Mouse (Mus musculus) small intestine, adult 2 months (tissue): Measurements from ENCODE around the gene Sarnp. TPM values are rescaled to one million over a fixed set of nuclear protein-coding genes. Genes with fewer than 3 reads are reported as not detected.

ENCODE experiments used
- H3K27ac ChIP-seq: fragments of 200-500 bp; 2 replicates; pipeline ENCODE4 v1.5.1; 2012; ENCODE audit warnings: low read depth, low read length, control low read depth, inconsistent platforms; ENCODE audit not compliant: insufficient read depth
- H3K27me3 ChIP-seq: fragments of 200-500 bp; 2 replicates; pipeline ENCODE4 v1.6.1; 2012; ENCODE audit warnings: mild to moderate bottlenecking, moderate library complexity, low read length, inconsistent platforms; ENCODE audit not compliant: control insufficient read depth, insufficient read depth
- H3K36me3 ChIP-seq: fragments of 200-500 bp; 2 replicates; pipeline ENCODE4 v1.6.1; 2012; ENCODE audit warnings: mild to moderate bottlenecking, low read length, control low read depth, inconsistent platforms; ENCODE audit not compliant: control insufficient read depth, insufficient read depth
- H3K4me1 ChIP-seq: fragments of 200-500 bp; 2 replicates; pipeline ENCODE4 v1.6.1; 2012; ENCODE audit warnings: low read length, inconsistent platforms, mixed read lengths; ENCODE audit not compliant: control insufficient read depth, insufficient read depth, insufficient read length
- H3K4me3 ChIP-seq: fragments of 200-500 bp; 2 replicates; pipeline ENCODE4 v1.5.1; 2012; ENCODE audit warnings: low read depth, mild to moderate bottlenecking, control low read depth, inconsistent platforms, low read length, moderate library complexity
- CTCF ChIP-seq: fragments of 200-500 bp; IDR thresholded peaks from 2 replicates; pipeline ENCODE4 v1.5.1; 2012; ENCODE audit warnings: low read depth, mild to moderate bottlenecking, control low read depth, inconsistent platforms, low read length, moderate library complexity, mixed read lengths; ENCODE audit not compliant: insufficient replicate concordance, insufficient read length; ENCODE audit errors: extremely low read depth
- POLR2A ChIP-seq: fragments of 200-500 bp; IDR thresholded peaks from 2 replicates; pipeline ENCODE4 v1.6.1; 2012; ENCODE audit warnings: low read depth, mild to moderate bottlenecking, control low read depth, inconsistent platforms, low read length, moderate library complexity
- WGBS: fragments of 180-500 bp; shearing (Covaris S2); methylation state at CpG from one replicate; pipeline ENCODE4 v1.1.7; 2018; 5-methylcytosine and 5-hydroxymethylcytosine counted together
- polyA plus RNA-seq: library from polyadenylated mRNA; depleted of rRNA; stranded (reverse); fragments of >200 nt; gene quantifications from 2 replicates; pipeline ENCODE4 v1.2.3, GENCODE M21; 2012

The Sarnp gene
- polyA plus RNA-seq, 1 experiment, result 0.89 TPM

DNA sequence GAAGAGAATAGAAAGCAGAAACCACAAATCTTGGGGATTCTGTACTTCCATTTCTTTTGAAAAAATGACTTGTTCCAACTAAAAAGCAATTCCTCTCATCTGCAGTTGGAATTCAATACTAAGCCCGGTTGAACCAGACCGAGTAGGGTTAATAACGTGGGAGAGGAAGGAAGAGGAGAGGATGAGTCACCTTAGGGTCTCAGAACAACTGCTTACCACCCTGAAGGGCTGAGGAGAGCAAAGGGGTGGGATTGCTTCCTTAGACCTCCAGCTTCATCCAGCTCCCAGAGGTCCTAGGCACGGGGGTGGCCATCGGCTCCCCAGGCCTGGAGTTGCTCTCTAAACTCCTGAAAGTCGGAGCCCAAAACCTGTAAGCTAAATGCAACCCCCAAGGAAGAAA is 13.8 kb upstream of the Sarnp start:
- no peak for TF ChIP-seq POLR2A
- TF ChIP-seq CTCF, result no peak
- no peaks in the 10 kb centered on the region for H3K27me3 ChIP-seq
- no peaks in the 10 kb centered on the region for H3K36me3 ChIP-seq
- 44% methylated on average over 6 of the region's 6 CpGs for WGBS
- H3K4me1 ChIP-seq, result peaks cover 18% of the 10 kb centered on the region
- H3K27ac ChIP-seq, result peak overlapping the region; percentile 50
- peak overlapping the region; percentile 91 for H3K4me3 ChIP-seq

DNA sequence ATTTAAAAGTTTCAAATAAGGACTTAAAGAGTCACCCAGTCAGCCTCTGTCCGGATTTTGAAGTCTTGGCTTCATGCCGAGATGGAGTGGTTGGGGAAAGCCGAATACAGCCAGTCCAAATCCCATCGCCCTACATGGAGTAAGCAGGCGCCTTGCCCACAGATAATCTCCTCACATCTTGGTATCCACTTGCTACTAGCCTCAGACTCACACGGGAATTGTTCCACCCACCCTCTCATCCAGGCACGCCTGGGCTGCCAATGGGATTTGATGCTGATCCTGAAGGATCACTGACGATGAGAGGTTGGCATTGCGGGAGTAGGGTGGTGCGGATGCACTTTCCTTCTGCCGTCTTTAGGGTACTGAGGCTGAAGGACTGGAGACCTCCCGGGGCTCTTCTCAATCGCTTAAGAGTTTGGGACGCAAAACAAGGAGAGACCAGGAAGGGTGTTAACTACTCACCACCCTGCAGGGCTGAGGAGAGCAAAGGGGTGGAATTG is 13.3 kb upstream of the Sarnp start, which contains the start of gene Dnajc14:
Gene Dnajc14 (plus strand): TSS at position 292 of the 500 bp plus-strand sequence.
- Histone ChIP-seq H3K4me3 (peak within 1 kb of the TSS; percentile 91), H3K36me3 (peaks cover 3% of the 10 kb centered on the region; the same call in 1 of the 2 replicates), H3K4me1 (peaks cover 21% of the 10 kb centered on the region), H3K27ac (peak within 1 kb of the TSS; percentile 97), H3K27me3 (no peaks in the 10 kb centered on the region)
- TF ChIP-seq CTCF, result no peak
- WGBS, result 1% methylated on average over 14 of the region's 14 CpGs

DNA sequence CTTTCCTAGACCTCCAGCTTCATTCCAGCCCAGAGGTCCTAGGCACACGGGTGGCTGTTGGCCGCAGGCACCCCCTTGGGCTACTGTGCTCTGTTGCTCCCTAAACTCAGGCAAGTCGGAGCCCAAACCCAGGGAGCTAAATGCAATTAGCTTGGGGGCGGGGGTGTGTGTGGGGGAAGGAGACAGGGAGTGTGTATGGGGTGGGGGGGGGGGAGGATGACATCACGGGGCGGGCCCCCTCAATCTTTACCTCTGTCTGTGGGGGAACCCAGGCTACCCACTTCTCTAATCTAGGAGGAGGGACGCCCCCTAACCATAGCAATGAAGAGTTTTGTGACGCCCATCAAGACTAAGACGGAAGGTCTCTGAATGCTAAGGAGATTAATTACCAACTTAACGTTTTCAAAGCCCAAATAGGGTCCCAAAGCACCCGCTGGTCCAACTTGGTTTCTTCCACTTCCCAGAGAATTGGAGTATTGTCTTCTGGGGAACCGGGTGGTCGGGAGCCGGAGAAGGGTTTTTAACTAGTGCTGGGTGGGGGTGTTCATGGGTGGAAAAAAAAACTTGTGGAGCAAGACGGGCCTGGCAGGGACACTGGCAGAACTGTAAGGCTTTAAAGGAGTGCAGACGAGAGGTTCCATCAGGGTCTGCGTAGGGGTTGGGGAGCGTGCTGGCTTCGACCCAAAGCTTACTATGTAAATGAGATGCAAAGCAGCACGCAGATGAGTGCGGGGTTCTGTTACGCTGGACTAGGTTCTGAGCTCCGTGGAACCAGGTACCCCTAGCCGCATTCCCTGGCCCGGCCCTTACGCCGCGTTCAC is 12.7 kb upstream of the Sarnp start, which contains the start of gene Tmem198b:
Gene Tmem198b (minus strand): TSS at position 100 of the 821 bp plus-strand sequence.
- under 1% methylated on average over 28 of the region's 28 CpGs for WGBS
- peaks cover 23% of the 10 kb centered on the region for H3K4me1 ChIP-seq
- H3K27ac ChIP-seq, result peak within 1 kb of the TSS; percentile 97
- H3K4me3 ChIP-seq, result peak within 1 kb of the TSS; percentile 91
- H3K27me3 ChIP-seq, result no peaks in the 10 kb centered on the region
- H3K36me3 ChIP-seq, result peaks cover 6% of the 10 kb centered on the region; the same call in 1 of the 2 replicates
- TF ChIP-seq CTCF (no peak), POLR2A (0 out of 2 replicates have a peak, but pooled peaks have one; percentile 26)

DNA sequence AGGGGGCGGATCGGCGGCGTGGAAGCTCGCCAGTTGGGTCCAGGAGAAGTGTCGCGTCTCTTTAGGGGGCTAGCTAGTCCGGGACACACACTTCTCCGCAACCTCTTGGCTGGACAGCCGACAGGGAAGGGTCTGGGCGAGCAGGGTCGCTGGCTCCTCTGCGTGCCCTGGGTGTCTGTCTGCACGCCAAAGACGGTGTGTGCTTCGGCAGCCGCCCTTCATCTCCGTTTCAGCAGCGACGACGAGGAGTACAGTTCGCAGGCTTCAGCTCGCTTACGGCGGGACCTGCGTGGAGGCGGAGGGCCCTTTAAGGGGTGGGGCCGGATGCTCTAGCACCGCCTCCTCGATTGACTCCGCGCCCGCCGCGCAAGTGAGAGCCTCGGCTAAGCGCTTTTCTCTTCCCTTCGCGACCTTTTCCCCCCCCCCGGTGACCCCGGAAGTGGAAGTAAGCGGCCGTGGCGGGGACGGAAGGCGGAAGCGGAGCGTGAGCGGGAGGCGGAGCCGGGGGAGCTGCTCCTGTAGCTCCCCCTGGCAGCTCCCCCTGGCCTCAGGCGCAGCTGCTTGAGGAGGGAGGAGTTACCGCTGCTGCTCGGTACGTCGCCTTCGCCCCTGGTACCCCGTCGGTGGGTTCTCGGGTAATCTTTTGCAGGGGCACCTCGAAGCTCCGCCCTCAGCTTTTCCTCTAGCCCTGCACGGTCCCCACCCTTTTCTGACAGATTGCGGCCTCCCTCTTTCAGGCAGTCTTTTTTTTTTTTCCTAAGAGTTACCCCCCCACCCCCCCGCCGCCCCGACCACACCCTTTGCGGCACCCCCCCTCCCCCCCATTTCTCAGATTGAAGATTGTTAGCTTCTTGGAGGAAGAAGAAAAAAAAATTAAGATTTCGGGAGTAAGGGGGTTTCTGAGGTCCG is 11.8 kb upstream of the Sarnp start:
- Histone ChIP-seq H3K36me3 (peaks cover 8% of the 10 kb centered on the region; the same call in 1 of the 2 replicates), H3K27me3 (no peaks in the 10 kb centered on the region), H3K27ac (peak overlapping the region; percentile 97), H3K4me3 (peak overlapping the region; percentile 91), H3K4me1 (peaks cover 23% of the 10 kb centered on the region)
- under 1% methylated on average over 70 of the region's 70 CpGs for WGBS
- TF ChIP-seq CTCF (no peak), POLR2A (no peak; the same call in 1 of the 2 replicates)

DNA sequence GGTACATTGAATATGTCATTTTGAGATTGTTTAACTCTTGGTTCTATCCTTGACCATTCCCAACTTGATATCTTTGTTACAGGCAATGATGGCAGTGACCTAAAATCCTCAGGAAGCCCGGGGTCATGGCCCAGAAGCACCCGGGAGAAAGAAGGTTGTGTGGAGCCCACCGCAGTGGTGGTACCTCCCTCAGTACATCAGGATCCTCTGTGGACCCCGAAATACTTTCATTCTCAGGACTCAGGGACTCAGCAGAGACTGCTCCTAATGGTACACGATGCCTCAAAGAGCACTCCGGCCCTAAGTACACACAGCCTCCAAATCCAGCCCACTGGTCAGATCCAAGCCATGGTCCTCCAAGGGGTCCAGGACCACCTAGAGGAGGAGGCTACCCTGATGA is 11.0 kb upstream of the Sarnp start:
- no peak for TF ChIP-seq POLR2A
- no peak for TF ChIP-seq CTCF
- Histone ChIP-seq H3K27ac (no peak overlapping the region), H3K27me3 (no peaks in the 10 kb centered on the region), H3K4me1 (peaks cover 23% of the 10 kb centered on the region), H3K36me3 (peaks cover 8% of the 10 kb centered on the region; the same call in 1 of the 2 replicates), H3K4me3 (peak overlapping the region; percentile 91)
- WGBS, result 21% methylated on average over 6 of the region's 6 CpGs

DNA sequence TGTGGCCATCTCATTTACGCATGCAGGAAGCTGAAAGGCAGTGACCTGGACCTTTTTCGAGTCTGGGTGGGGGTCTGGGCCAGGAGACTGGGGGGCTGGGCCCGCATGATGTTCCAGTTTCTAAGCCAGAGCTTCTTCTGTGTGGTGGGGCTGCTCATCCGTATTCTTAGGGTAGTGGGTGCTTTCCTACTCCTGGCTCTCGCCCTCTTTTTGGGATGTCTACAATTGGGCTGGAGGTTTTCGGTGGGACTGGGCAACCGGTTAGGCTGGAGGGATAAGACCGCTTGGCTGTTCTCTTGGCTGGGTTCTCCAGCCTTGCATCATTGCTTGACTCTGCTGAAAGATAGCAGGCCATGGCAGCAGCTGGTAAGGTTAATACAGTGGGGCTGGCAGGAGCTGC is 10.1 kb upstream of the Sarnp start:
- 81% methylated on average over 8 of the region's 8 CpGs for WGBS
- Histone ChIP-seq H3K4me3 (peak overlapping the region; percentile 91), H3K27me3 (no peaks in the 10 kb centered on the region), H3K4me1 (peaks cover 23% of the 10 kb centered on the region), H3K27ac (no peak overlapping the region), H3K36me3 (peaks cover 8% of the 10 kb centered on the region; the same call in 1 of the 2 replicates)
- TF ChIP-seq CTCF (no peak), POLR2A (no peak)
